Mouse (Mus musculus) forebrain, postnatal 0 days (tissue): ENCODE results near the gene Ahnak. TPM values are rescaled to one million over a fixed set of nuclear protein-coding genes. Genes with fewer than 3 reads are reported as not detected.

Experiments
- ATAC-seq: fragments of 200-750 bp; cut with Nextera tagmentation; 2 replicates; pipeline ENCODE4 v1.8.0; 2017; ENCODE audit warnings: mild to moderate bottlenecking, moderate library complexity
- DNase-seq: peaks from one replicate; pipeline ENCODE4 v3.0.0-alpha.2; 2015
- H3K27ac ChIP-seq: fragments of 300-500 bp; sonication (generic); 2 replicates; pipeline ENCODE4 v1.5.1; 2014; ENCODE audit warnings: low read depth, mild to moderate bottlenecking, antibody characterized with exemption, low read length, moderate library complexity, mixed read lengths
- H3K27me3 ChIP-seq: fragments of 300-500 bp; sonication (generic); 2 replicates; pipeline ENCODE4 v1.6.1; 2014; ENCODE audit warnings: mild to moderate bottlenecking, low read length, mixed read lengths; ENCODE audit not compliant: insufficient read depth
- H3K36me3 ChIP-seq: fragments of 300-500 bp; sonication (generic); 2 replicates; pipeline ENCODE4 v1.6.1; 2014; ENCODE audit warnings: mild to moderate bottlenecking, moderate library complexity; ENCODE audit not compliant: insufficient read depth
- H3K4me1 ChIP-seq: fragments of 300-500 bp; sonication (generic); 2 replicates; pipeline ENCODE4 v1.6.1; 2014; ENCODE audit warnings: antibody characterized with exemption; ENCODE audit not compliant: insufficient read depth
- H3K4me2 ChIP-seq: fragments of 300-500 bp; sonication (generic); 2 replicates; pipeline ENCODE4 v1.6.1; 2014; ENCODE audit warnings: low read depth, mild to moderate bottlenecking, moderate library complexity
- H3K4me3 ChIP-seq: fragments of 300-500 bp; sonication (generic); 2 replicates; pipeline ENCODE4 v1.5.1; 2014; ENCODE audit warnings: low read depth, low read length, mixed read lengths
- H3K9ac ChIP-seq: fragments of 300-500 bp; sonication (generic); 2 replicates; pipeline ENCODE4 v1.6.1; 2014; ENCODE audit warnings: mild to moderate bottlenecking
- H3K9me3 ChIP-seq: fragments of 300-500 bp; sonication (generic); 2 replicates; pipeline ENCODE4 v1.6.1; 2016; ENCODE audit warnings: low read length
- CTCF ChIP-seq: sonication (generic); IDR thresholded peaks from 2 replicates; pipeline ENCODE4 v1.5.1; 2016; ENCODE audit warnings: antibody characterized with exemption, control low read depth, low read depth
- WGBS: fragments of 180-500 bp; shearing (Covaris S2); extraction: QIAGEN DNeasy Blood & Tissue Kit; methylation state at CpG from one replicate; pipeline ENCODE4 v1.1.7; 2014; 5-methylcytosine and 5-hydroxymethylcytosine counted together
- polyA plus RNA-seq: library from polyadenylated mRNA; unstranded; fragments of >200 nt; fragmentation: Nextera tagmentation; extraction: Ambion mirVana; gene quantifications from 2 replicates; pipeline ENCODE4 v1.2.1, GENCODE M21; 2015
- total RNA-seq: library from RNA; depleted of rRNA; stranded (reverse); fragments of >200 nt; gene quantifications from 2 replicates; pipeline ENCODE4 v1.2.3, GENCODE M21; 2014

The Ahnak gene
- total and polyA plus RNA-seq, 2 experiments from 2014 or later = 3.2 to 17.9 TPM

- 67% methylated on average over 5 of the region's 5 CpGs for WGBS
- Histone ChIP-seq H3K9ac (no peak overlapping the region), H3K4me1 (no peaks in the 10 kb centered on the region), H3K4me3 (no peak overlapping the region), H3K4me2 (no peak overlapping the region), H3K36me3 (no peaks in the 10 kb centered on the region), H3K9me3 (no peaks in the 10 kb centered on the region), H3K27ac (no peak overlapping the region), H3K27me3 (no peaks in the 10 kb centered on the region)
- ATAC-seq (no peak), DNase-seq (no peak)
- no peak for TF ChIP-seq CTCF
Observed at GRCm38 (mm10) chr19:9095111-9095510, 106.0 kb downstream of the Ahnak start.

- ATAC-seq (no peak), DNase-seq (no peak)
- no peak overlapping the region for H3K9ac ChIP-seq
- no peak for TF ChIP-seq CTCF
- H3K27ac ChIP-seq = no peak overlapping the region
- no peaks in the 10 kb centered on the region for H3K9me3 ChIP-seq
- no peaks in the 10 kb centered on the region for H3K4me1 ChIP-seq
- WGBS = 45% methylated on average over 13 of the region's 13 CpGs
- no peak overlapping the region for H3K4me3 ChIP-seq
- H3K36me3 ChIP-seq = no peaks in the 10 kb centered on the region
- no peaks in the 10 kb centered on the region for H3K27me3 ChIP-seq
- H3K4me2 ChIP-seq = no peak overlapping the region
Observed at GRCm38 (mm10) chr19:9097441-9097840, 108.4 kb downstream of the Ahnak start.

- no peaks in the 10 kb centered on the region for H3K4me1 ChIP-seq
- WGBS = 83% methylated on average over 8 of the region's 8 CpGs
- TF ChIP-seq CTCF = no peak
Observed at GRCm38 (mm10) chr19:9099751-9100150, 110.7 kb downstream of the Ahnak start.

DNA sequence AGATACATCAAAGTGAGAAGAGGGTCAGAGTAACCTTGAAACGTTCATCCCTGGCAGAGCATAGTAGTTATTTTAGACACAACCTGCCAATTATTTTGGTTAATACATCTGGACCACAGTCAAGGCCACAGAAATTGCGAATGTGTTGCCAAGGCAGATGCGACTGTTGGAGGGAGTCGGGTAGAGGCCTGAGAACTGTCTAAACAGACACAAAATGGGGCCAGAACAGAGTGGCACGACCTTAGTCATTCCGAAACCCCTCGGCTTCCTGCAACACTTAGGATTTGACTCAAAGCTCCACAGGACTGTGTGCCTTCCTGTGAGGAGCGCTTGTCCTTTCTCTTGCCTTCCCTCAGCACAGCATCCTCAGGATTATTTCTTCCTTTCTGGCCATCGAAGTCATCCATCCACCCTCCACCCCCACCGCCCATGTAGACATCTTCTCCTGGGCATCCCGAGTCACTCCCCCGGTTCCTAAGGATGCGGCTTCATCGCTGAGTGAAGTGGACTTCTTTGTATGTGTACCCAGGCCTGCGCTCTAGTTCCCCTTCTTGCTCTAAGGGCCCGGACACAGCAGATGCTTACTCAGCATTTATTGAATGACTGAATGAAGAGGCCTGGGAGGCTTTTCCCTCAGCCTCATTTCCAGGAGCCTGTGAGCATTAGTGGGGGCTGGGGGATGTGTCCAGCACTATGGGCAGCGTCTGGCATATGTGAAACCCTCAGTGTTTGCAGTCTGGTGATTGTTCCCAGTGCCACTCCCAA, 111.4 kb downstream of the Ahnak start:
- ATAC-seq = no peak
- no peak for DNase-seq
- whole genome bisulfite sequencing = 84% methylated on average over 17 of the region's 17 CpGs
- Histone ChIP-seq H3K36me3 (no peaks in the 10 kb centered on the region), H3K9ac (no peak overlapping the region), H3K4me1 (no peaks in the 10 kb centered on the region), H3K27ac (no peak overlapping the region), H3K4me2 (no peak overlapping the region), H3K9me3 (no peaks in the 10 kb centered on the region), H3K27me3 (no peaks in the 10 kb centered on the region), H3K4me3 (no peak overlapping the region)
- TF ChIP-seq CTCF = no peak

More at GRCm38 (mm10) chr19:9099751-9100150, 110.7 kb downstream of the Ahnak start:
- Histone ChIP-seq H3K27ac (no peak overlapping the region), H3K27me3 (no peaks in the 10 kb centered on the region), H3K4me3 (no peak overlapping the region), H3K9me3 (no peaks in the 10 kb centered on the region), H3K9ac (no peak overlapping the region), H3K4me2 (no peak overlapping the region), H3K36me3 (no peaks in the 10 kb centered on the region)
- no peak for DNase-seq
- ATAC-seq = no peak

- H3K9me3 ChIP-seq = no peaks in the 10 kb centered on the region
- no peak for ATAC-seq
- H3K36me3 ChIP-seq = no peaks in the 10 kb centered on the region
- no peaks in the 10 kb centered on the region for H3K4me1 ChIP-seq
- no peak overlapping the region for H3K4me2 ChIP-seq
- no peak for TF ChIP-seq CTCF
- DNase-seq = no peak
- no peak overlapping the region for H3K9ac ChIP-seq
- H3K27ac ChIP-seq = no peak overlapping the region
- no peaks in the 10 kb centered on the region for H3K27me3 ChIP-seq
- no peak overlapping the region for H3K4me3 ChIP-seq
- 70% methylated on average over 2 of the region's 2 CpGs for WGBS
Observed at GRCm38 (mm10) chr19:9101062-9101457, 112.0 kb downstream of the Ahnak start.

DNA sequence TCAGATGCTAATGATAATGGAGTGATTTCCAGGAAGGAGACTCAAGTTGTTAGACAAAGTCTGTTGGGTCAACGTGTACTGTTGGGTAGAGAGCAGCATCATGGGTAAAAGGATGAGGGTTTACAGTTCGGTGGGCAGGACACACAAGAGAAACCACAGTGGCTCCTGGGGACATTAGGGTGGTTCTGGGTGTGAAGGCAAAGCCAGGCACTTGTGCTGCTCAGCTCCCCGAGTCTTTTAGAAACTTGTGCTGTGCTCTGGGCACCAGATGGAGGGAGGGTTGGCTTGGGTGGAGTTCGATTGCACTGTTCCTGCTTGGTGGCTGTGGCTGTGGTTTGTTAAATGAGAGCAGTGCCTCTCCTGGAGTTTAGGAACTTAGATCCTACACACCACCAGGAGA, 114.9 kb downstream of the Ahnak start:
- Histone ChIP-seq H3K27ac (no peak overlapping the region), H3K4me2 (no peak overlapping the region), H3K4me1 (no peaks in the 10 kb centered on the region), H3K9ac (no peak overlapping the region), H3K9me3 (no peaks in the 10 kb centered on the region), H3K4me3 (no peak overlapping the region), H3K36me3 (no peaks in the 10 kb centered on the region), H3K27me3 (no peaks in the 10 kb centered on the region)
- ATAC-seq (no peak), DNase-seq (no peak)
- whole genome bisulfite sequencing = 83% methylated on average over 4 of the region's 4 CpGs
- TF ChIP-seq CTCF = no peak

DNA sequence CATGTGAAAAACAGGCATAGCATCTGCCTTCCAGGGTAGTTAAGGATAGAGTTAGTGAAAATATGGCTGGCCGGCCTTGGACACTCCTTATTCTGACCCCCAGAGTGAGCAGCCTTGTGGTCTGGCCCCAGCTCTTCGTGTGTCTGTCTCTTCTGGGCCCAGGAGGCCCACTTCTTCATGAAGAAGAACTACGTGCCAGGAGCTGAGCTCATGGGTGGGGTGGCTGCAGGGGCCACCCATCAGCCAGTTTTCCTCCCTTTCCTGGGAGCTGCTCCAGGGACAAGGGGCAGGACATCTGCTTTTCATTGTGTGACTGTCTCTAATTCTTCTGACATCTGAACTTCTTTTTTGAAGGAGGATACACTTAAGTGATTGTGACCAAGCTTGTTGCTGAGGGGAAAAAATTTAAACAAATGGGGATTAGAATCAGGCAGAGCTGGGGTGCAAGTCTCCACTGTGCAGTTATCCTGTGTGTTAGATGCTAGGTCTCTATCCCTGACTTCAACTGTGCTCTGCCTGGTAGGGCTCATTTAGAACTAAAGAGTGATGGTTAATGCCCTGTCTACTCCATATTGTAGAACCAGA, 116.1 kb downstream of the Ahnak start:
- ATAC-seq (no peak), DNase-seq (no peak)
- no peak for TF ChIP-seq CTCF
- Histone ChIP-seq H3K9me3 (no peaks in the 10 kb centered on the region), H3K4me3 (no peak overlapping the region), H3K27me3 (no peaks in the 10 kb centered on the region), H3K27ac (no peak overlapping the region), H3K9ac (no peak overlapping the region), H3K4me1 (no peaks in the 10 kb centered on the region), H3K36me3 (no peaks in the 10 kb centered on the region), H3K4me2 (no peak overlapping the region)
- 54% methylated on average over 3 of the region's 3 CpGs for WGBS
